Mouse (Mus musculus) MEL (cell line): Measurements from ENCODE around the gene Itfg1. TPM values are rescaled to one million over a fixed set of nuclear protein-coding genes. Genes with fewer than 3 reads are reported as not detected.

Source experiments
- DNase-seq: peaks from one replicate; pipeline ENCODE4 v3.0.0; 2011; ENCODE audit warnings: low read depth, low spot score
- H3K27ac ChIP-seq: 2 replicates; pipeline ENCODE4 v1.5.1; 2012; ENCODE audit warnings: low read depth, mild to moderate bottlenecking, control low read depth, low read length, moderate library complexity; ENCODE audit not compliant: control insufficient read depth
- H3K27me3 ChIP-seq, 2 experiments: fragments of 150-350 bp in 1 of 2; sonication (generic) in 1 of 2; 2 replicates each; pipeline ENCODE4 v1.6.1; 2012; ENCODE audit warnings: low read length in 2 of 2, mild to moderate bottlenecking in 2 of 2, improper control_type of control experiment in 1 of 2, moderate library complexity in 1 of 2; ENCODE audit not compliant: insufficient read depth in 2 of 2, control insufficient read depth in 1 of 2
- H3K36me3 ChIP-seq, 2 experiments: 2 replicates each; pipeline ENCODE4 v1.6.1; 2012 to 2014; ENCODE audit warnings: low read length in 2 of 2, improper control_type of control experiment in 1 of 2, inconsistent platforms in 1 of 2, mild to moderate bottlenecking in 1 of 2; ENCODE audit not compliant: insufficient read depth in 2 of 2, control insufficient read depth in 1 of 2
- H3K4me1 ChIP-seq, 2 experiments: fragments of 150-350 bp in 1 of 2; sonication (generic) in 1 of 2; 2 replicates each; pipeline ENCODE4 v1.6.1; 2012; ENCODE audit warnings: low read length in 2 of 2, improper control_type of control experiment in 1 of 2, mild to moderate bottlenecking in 1 of 2; ENCODE audit not compliant: insufficient read depth in 2 of 2, control insufficient read depth in 1 of 2
- H3K4me3 ChIP-seq, 2 experiments: fragments of 150-350 bp in 1 of 2; sonication (generic) in 1 of 2; 2 replicates each; pipeline ENCODE4 v1.5.1; 2012; ENCODE audit warnings: low read depth in 2 of 2, low read length in 2 of 2, mild to moderate bottlenecking in 2 of 2, moderate library complexity in 2 of 2, control low read depth in 1 of 2, improper control_type of control experiment in 1 of 2; ENCODE audit not compliant: control insufficient read depth in 1 of 2, insufficient read depth in 1 of 2
- H3K79me2 ChIP-seq: 2 replicates; pipeline ENCODE4 v1.6.1; 2012; ENCODE audit warnings: mild to moderate bottlenecking, low read length, moderate library complexity; ENCODE audit not compliant: control insufficient read depth, poor library complexity, insufficient read depth
- H3K9ac ChIP-seq: 2 replicates; pipeline ENCODE4 v1.6.1; 2012; ENCODE audit warnings: low read depth, mild to moderate bottlenecking, control low read depth, low read length, moderate library complexity; ENCODE audit not compliant: control insufficient read depth, poor library complexity, severe bottlenecking
- H3K9me3 ChIP-seq: fragments of 150-350 bp; sonication (generic); replicated peaks from 2 replicates; pipeline ENCODE4 v1.6.1; 2012; ENCODE audit warnings: mild to moderate bottlenecking, low read length, improper control_type of control experiment, moderate library complexity; ENCODE audit not compliant: insufficient read depth
- BHLHE40 ChIP-seq: IDR thresholded peaks from 2 replicates; pipeline ENCODE4 v1.6.1; 2012; ENCODE audit warnings: low read depth, mild to moderate bottlenecking, inconsistent platforms, low read length, improper control_type of control experiment, borderline replicate concordance
- CHD1 ChIP-seq: IDR thresholded peaks from 2 replicates; pipeline ENCODE4 v1.6.1; 2012; ENCODE audit warnings: low read depth, mild to moderate bottlenecking, inconsistent platforms, low read length, improper control_type of control experiment
- CHD2 ChIP-seq: IDR thresholded peaks from 2 replicates; pipeline ENCODE4 v1.6.1; 2011; ENCODE audit warnings: low read length, improper control_type of control experiment
- E2F4 ChIP-seq: IDR thresholded peaks from 2 replicates; pipeline ENCODE4 v1.6.1; 2011; ENCODE audit warnings: low read depth, low read length, improper control_type of control experiment, borderline replicate concordance
- ELF1 ChIP-seq: IDR thresholded peaks from 2 replicates; pipeline ENCODE4 v1.6.1; 2014; ENCODE audit warnings: low read depth, mild to moderate bottlenecking, inconsistent platforms, low read length, improper control_type of control experiment, moderate library complexity
- EP300 ChIP-seq, 2 experiments: IDR thresholded peaks; 2 replicates each; pipeline ENCODE4 v1.6.1; 2011; ENCODE audit warnings: improper control_type of control experiment in 2 of 2, low read length in 2 of 2, low read depth in 1 of 2, mild to moderate bottlenecking in 1 of 2
- ETS1 ChIP-seq: IDR thresholded peaks from 2 replicates; pipeline ENCODE4 v1.6.1; 2012; ENCODE audit warnings: low read depth, mild to moderate bottlenecking, inconsistent platforms, low read length, improper control_type of control experiment, moderate library complexity
- GABPA ChIP-seq: IDR thresholded peaks from 2 replicates; pipeline ENCODE4 v1.6.1; 2012; ENCODE audit warnings: low read depth, mild to moderate bottlenecking, inconsistent platforms, low read length, improper control_type of control experiment, moderate library complexity
- GATA1 ChIP-seq: IDR thresholded peaks from 2 replicates; pipeline ENCODE4 v1.6.1; 2011; ENCODE audit warnings: low read depth, low read length, improper control_type of control experiment
- HCFC1 ChIP-seq: IDR thresholded peaks from 2 replicates; pipeline ENCODE4 v1.6.1; 2012; ENCODE audit warnings: low read depth, mild to moderate bottlenecking, inconsistent platforms, low read length, improper control_type of control experiment, moderate library complexity
- KAT2A ChIP-seq: conservative IDR thresholded peaks from 2 replicates; pipeline ENCODE4 v1.6.1; 2012; ENCODE audit warnings: low read depth, low read length, improper control_type of control experiment, inconsistent platforms
- MAFK ChIP-seq: IDR thresholded peaks from 2 replicates; pipeline ENCODE4 v1.6.1; 2011; ENCODE audit warnings: low read depth, mild to moderate bottlenecking, low read length, improper control_type of control experiment, borderline replicate concordance
- MAX ChIP-seq: IDR thresholded peaks from 2 replicates; pipeline ENCODE4 v1.6.1; 2011; ENCODE audit warnings: low read length, improper control_type of control experiment
- MAZ ChIP-seq: IDR thresholded peaks from 2 replicates; pipeline ENCODE4 v1.6.1; 2012; ENCODE audit warnings: low read depth, mild to moderate bottlenecking, inconsistent platforms, low read length, improper control_type of control experiment
- MXI1 ChIP-seq: IDR thresholded peaks from 2 replicates; pipeline ENCODE4 v1.6.1; 2011; ENCODE audit warnings: mild to moderate bottlenecking, low read depth, low read length, improper control_type of control experiment
- NELFE ChIP-seq: IDR thresholded peaks from 2 replicates; pipeline ENCODE4 v1.6.1; 2011; ENCODE audit warnings: low read depth, low read length, improper control_type of control experiment
- POLR2A ChIP-seq, 2 experiments: IDR thresholded peaks; 2 replicates each; pipeline ENCODE4 v1.6.1; 2011 to 2012; ENCODE audit warnings: low read length in 2 of 2, mild to moderate bottlenecking in 2 of 2, control low read depth in 1 of 2, improper control_type of control experiment in 1 of 2, low read depth in 1 of 2, moderate library complexity in 1 of 2; ENCODE audit not compliant: control insufficient read depth in 1 of 2, insufficient read depth in 1 of 2, poor library complexity in 1 of 2
- POLR2AphosphoS2 ChIP-seq: IDR thresholded peaks from 2 replicates; pipeline ENCODE4 v1.6.1; 2011; ENCODE audit warnings: low read length, improper control_type of control experiment
- POLR2AphosphoS5 ChIP-seq: IDR thresholded peaks from 2 replicates; pipeline ENCODE4 v1.6.1; 2012; ENCODE audit warnings: low read depth, borderline replicate concordance, mild to moderate bottlenecking, inconsistent platforms, low read length, moderate library complexity, mixed read lengths
- RAD21 ChIP-seq: IDR thresholded peaks from 2 replicates; pipeline ENCODE4 v1.6.1; 2011; ENCODE audit warnings: mild to moderate bottlenecking, low read depth, low read length, improper control_type of control experiment
- RCOR1 ChIP-seq: IDR thresholded peaks from 2 replicates; pipeline ENCODE4 v1.6.1; 2012; ENCODE audit warnings: low read depth, mild to moderate bottlenecking, inconsistent platforms, low read length, improper control_type of control experiment
- SIN3A ChIP-seq: IDR thresholded peaks from 2 replicates; pipeline ENCODE4 v1.6.1; 2012; ENCODE audit warnings: low read length, improper control_type of control experiment, inconsistent platforms
- SMC3 ChIP-seq: IDR thresholded peaks from 2 replicates; pipeline ENCODE4 v1.6.1; 2011; ENCODE audit warnings: low read depth, low read length, improper control_type of control experiment
- TBP ChIP-seq: IDR thresholded peaks from 2 replicates; pipeline ENCODE4 v1.8.0; 2011; ENCODE audit warnings: low read depth, low read length, improper control_type of control experiment
- UBTF ChIP-seq: IDR thresholded peaks from 2 replicates; pipeline ENCODE4 v1.6.1; 2012; ENCODE audit warnings: low read depth, mild to moderate bottlenecking, inconsistent platforms, low read length, improper control_type of control experiment, moderate library complexity, borderline replicate concordance; ENCODE audit not compliant: insufficient read depth
- USF1 ChIP-seq: IDR thresholded peaks from 2 replicates; pipeline ENCODE4 v1.6.1; 2014; ENCODE audit warnings: low read depth, mild to moderate bottlenecking, inconsistent platforms, low read length, improper control_type of control experiment, moderate library complexity
- USF2 ChIP-seq, 2 experiments: IDR thresholded peaks; 2 replicates each; pipeline ENCODE4 v1.6.1; 2011 to 2012; ENCODE audit warnings: improper control_type of control experiment in 2 of 2, low read length in 2 of 2, borderline replicate concordance in 1 of 2, inconsistent platforms in 1 of 2, low read depth in 1 of 2, mild to moderate bottlenecking in 1 of 2; ENCODE audit not compliant: insufficient read depth in 1 of 2
- ZC3H11A ChIP-seq: IDR thresholded peaks from 2 replicates; pipeline ENCODE4 v1.6.1; 2012; ENCODE audit warnings: low read depth, mild to moderate bottlenecking, inconsistent platforms, low read length, improper control_type of control experiment
- ZKSCAN1 ChIP-seq: IDR thresholded peaks from 2 replicates; pipeline ENCODE4 v1.6.1; 2012; ENCODE audit warnings: low read depth, mild to moderate bottlenecking, inconsistent platforms, low read length, improper control_type of control experiment, moderate library complexity
- ZMIZ1 ChIP-seq: IDR thresholded peaks from 2 replicates; pipeline ENCODE4 v1.6.1; 2012; ENCODE audit warnings: low read depth, mild to moderate bottlenecking, inconsistent platforms, low read length, improper control_type of control experiment, moderate library complexity
- ZNF384 ChIP-seq: IDR thresholded peaks from 2 replicates; pipeline ENCODE4 v1.6.1; 2012; ENCODE audit warnings: low read depth, mild to moderate bottlenecking, inconsistent platforms, low read length, improper control_type of control experiment
- polyA plus RNA-seq, 2 experiments: library from polyadenylated mRNA; stranded (reverse) in 1 of 2; unstranded in 1 of 2; fragments of >175 nt in 1 of 2; fragments of >200 nt in 1 of 2; gene quantifications; 2 replicates each; pipeline versions ENCODE4 v1.2.1 to v1.2.4; 2012; ENCODE audit warnings: low replicate concordance in 2 of 2, low read depth in 1 of 2; ENCODE audit not compliant: insufficient read length in 2 of 2, insufficient read depth in 1 of 2, missing spikeins in 1 of 2
- total RNA-seq: library from RNA; depleted of rRNA; stranded (reverse); fragments of 300-350 nt; gene quantifications from 2 replicates; pipeline ENCODE4 v1.2.3, GENCODE M21; 2012

The Itfg1 gene
- total and polyA plus RNA-seq, 3 experiments, result 21.8 to 26.7 TPM; not detected in 1

GRCm38 (mm10) chr8:85813621-85814020 lies 27.1 kb downstream of the Itfg1 start:
- H3K9ac ChIP-seq, result no peak overlapping the region
- H3K9me3 ChIP-seq, result no peaks in the 10 kb centered on the region
- H3K79me2 ChIP-seq, result no peaks in the 10 kb centered on the region
- peak; percentile 81; the same call in 1 of the 2 replicates for TF ChIP-seq MAFK
- TF ChIP-seq CHD2, result no peak
- no peaks in the 10 kb centered on the region for H3K27me3 ChIP-seq
- no peak overlapping the region for H3K27ac ChIP-seq
- no peak overlapping the region for H3K4me3 ChIP-seq
- H3K4me1 ChIP-seq, result no peaks in the 10 kb centered on the region
- H3K36me3 ChIP-seq, result no peaks in the 10 kb centered on the region; a peak in 1 of 4 replicates
- DNase-seq, result no peak

- no peaks in the 10 kb centered on the region for H3K79me2 ChIP-seq
- H3K27me3 ChIP-seq, result no peaks in the 10 kb centered on the region
- no peaks in the 10 kb centered on the region for H3K9me3 ChIP-seq
- peaks cover 2 to 6% of the 10 kb centered on the region in 2 experiments for H3K36me3 ChIP-seq
- no peak overlapping the region for H3K4me3 ChIP-seq
- no peak overlapping the region for H3K27ac ChIP-seq
- no peak for TF ChIP-seq ETS1
- no peak for TF ChIP-seq HCFC1
- no peak for TF ChIP-seq RAD21
- TF ChIP-seq GABPA, result no peak
- no peak for TF ChIP-seq ZMIZ1
- TF ChIP-seq SIN3A, result peak; percentile 19; the same call in 1 of the 2 replicates
- no peak for TF ChIP-seq EP300 (IDR thresholded peaks at IDR 0.05; ENCODE audit: low read depth in 1 of 2, low read length in 2 of 2)
- TF ChIP-seq POLR2A (IDR thresholded peaks at IDR 0.05; ENCODE audit: control insufficient read depth in 1 of 2, insufficient read depth in 1 of 2, low read depth in 1 of 2, low read length in 2 of 2, poor library complexity in 1 of 2), result no peak
- no peak for TF ChIP-seq BHLHE40
- TF ChIP-seq ELF1, result no peak
- TF ChIP-seq ZC3H11A, result no peak
- TF ChIP-seq POLR2AphosphoS5, result no peak
- TF ChIP-seq RCOR1, result no peak
- TF ChIP-seq ZKSCAN1, result no peak
- no peak for TF ChIP-seq MAZ
- TF ChIP-seq E2F4, result no peak
- no peak for TF ChIP-seq ZNF384
- no peak for TF ChIP-seq KAT2A
- no peak for TF ChIP-seq SMC3
- TF ChIP-seq TBP, result no peak
- TF ChIP-seq USF2 (IDR thresholded peaks at IDR 0.05; ENCODE audit: borderline replicate concordance in 1 of 2, insufficient read depth in 1 of 2, low read depth in 1 of 2, low read length in 2 of 2), result no peak
- TF ChIP-seq NELFE, result no peak
- no peak for TF ChIP-seq CHD1
- TF ChIP-seq MAX, result peak; percentile 41; the same call in 1 of the 2 replicates
- TF ChIP-seq GATA1, result 0 out of 2 replicates have a peak, but pooled peaks have one; percentile 11
- TF ChIP-seq UBTF, result no peak
- peak; percentile 36; the same call in 1 of the 2 replicates for TF ChIP-seq MXI1
- no peak for TF ChIP-seq MAFK
- TF ChIP-seq POLR2AphosphoS2, result no peak
- TF ChIP-seq USF1, result no peak
- TF ChIP-seq, all 39 proteins: peak for 4
- H3K4me1 ChIP-seq, result peaks cover 3 to 8% of the 10 kb centered on the region in 2 experiments
- no peak overlapping the region for H3K9ac ChIP-seq
- DNase-seq, result peak; percentile 61
Observed at GRCm38 (mm10) chr8:85801408-85801807, 39.3 kb downstream of the Itfg1 start.
